Mouse (Mus musculus) activated CD4-positive, CD25-positive, alpha-beta regulatory T cell, adult 4 months (primary cell): Measurements from ENCODE around the gene Crybg3. TPM values are rescaled to one million over a fixed set of nuclear protein-coding genes. Genes with fewer than 3 reads are reported as not detected.
A peak's percentile ranks its signal among the peaks of the same experiment; 100 is the strongest.

Experiments used
- ATAC-seq: one replicate; pipeline ENCODE4 v1.8.0; 2017
- polyA plus RNA-seq, 2 experiments: library from polyadenylated mRNA; unstranded; fragments of 100-300 nt; shearing (Covaris generic); gene quantifications; one replicate each; pipeline ENCODE4 v1.2.1; 2017

Gene Crybg3
- polyA plus RNA-seq, 2 experiments from 2014 or later, result 11.6 to 11.7 TPM

- no peak for ATAC-seq
Observed at GRCm38 (mm10) chr16:59529570-59529969, 71.2 kb downstream of the Crybg3 start.

DNA sequence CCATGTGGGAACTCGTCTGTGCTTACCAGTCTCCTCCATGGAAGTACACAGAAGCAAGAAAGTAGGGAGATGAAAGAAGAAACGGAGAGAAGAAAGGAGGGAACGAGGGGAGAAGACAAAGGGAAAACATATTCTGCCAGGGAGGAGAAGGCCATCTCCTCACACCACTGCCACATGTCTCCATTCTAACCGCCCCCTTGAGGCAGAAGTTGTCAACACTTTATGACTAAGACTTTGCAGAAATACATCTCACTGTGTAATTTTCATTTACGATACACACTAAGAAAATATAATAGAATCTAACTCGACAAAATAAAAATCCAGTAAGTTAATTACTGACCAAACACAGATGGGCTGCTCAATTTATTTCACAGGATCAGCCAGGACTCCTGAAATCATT lies 73.8 kb downstream of the Crybg3 start:
- no peak for ATAC-seq

DNA sequence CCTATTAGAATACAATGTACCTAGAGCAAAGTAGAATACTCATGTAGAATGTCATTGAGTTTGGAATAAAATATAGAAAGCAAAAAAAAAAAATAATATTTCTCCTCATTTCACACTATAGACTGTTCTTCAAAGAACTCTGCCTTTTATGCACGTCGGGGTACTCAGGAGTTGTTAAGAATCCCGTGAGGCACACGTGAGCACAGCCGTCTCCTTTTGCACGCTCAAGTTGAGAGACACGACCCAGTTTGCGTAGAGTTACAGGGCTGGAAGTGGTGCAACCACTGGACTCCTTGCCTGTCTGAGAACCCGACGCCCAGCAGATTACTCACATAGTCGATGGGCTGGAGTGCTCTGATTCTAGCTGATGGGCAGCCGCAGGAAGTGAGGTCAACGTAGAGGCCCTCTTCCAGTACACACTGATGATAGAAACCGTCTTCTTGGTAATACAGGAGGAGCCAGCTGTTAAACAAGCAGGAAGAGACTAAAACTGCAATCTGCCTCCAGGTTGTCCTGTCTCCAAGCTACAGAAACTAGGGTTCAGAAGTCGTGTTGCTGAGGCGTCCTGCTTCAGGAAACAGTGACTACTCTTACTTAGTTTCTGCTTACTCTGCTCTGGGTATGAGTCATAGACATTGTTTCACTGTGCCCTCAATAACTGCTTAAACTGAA lies 78.9 kb downstream of the Crybg3 start:
- peak; percentile 51 for ATAC-seq

- ATAC-seq, result peak; percentile 92
Observed at GRCm38 (mm10) chr16:59517447-59518219, 83.1 kb downstream of the Crybg3 start.

- no peak for ATAC-seq
Observed at GRCm38 (mm10) chr16:59516965-59517364, 83.8 kb downstream of the Crybg3 start.

DNA sequence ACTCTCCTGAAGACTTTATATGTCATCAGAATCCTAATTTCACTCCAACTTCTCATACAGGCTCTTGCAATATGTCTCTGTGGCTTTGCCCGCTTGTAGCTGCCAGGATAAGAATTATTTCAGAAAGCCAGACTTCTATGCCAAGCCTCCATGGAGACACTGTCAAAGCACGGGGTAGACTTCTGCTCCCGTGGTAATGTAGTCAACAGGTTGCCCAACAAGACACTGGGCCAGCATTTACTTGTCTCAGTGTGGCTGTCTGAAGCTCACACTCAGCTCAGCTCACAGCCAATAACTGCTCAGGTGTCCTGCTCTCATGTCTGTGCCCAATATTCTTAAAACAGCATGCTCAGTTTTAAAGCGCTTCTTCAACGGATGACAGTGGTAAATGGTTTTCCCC lies 85.6 kb downstream of the Crybg3 start:
- no peak for ATAC-seq

DNA sequence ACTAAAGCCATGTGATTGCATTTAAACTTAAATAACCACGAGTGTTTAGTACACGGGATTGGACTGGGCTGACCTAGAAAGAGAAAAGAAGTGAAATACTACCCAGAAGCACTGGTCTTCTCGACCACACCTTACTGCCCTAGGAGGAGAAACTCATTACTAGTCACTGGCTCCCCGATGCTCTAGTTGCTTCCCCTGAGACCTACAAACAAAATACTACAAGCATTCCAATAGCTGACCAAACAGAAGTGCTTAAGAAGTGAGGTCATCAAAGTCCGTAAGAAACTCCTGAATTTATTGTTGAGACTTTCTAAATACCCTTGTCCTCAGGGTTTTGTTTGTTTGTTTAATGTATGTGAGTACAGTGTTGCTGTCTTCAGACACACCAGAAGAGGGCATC lies 90.9 kb downstream of the Crybg3 start:
- ATAC-seq, result no peak

- ATAC-seq, result no peak
Observed at GRCm38 (mm10) chr16:59499180-59499579, 101.6 kb downstream of the Crybg3 start.

GRCm38 (mm10) chr16:59497947-59498346 lies 102.8 kb downstream of the Crybg3 start:
- ATAC-seq, result no peak

- no peak for ATAC-seq
Observed at GRCm38 (mm10) chr16:59493199-59493598, 107.6 kb downstream of the Crybg3 start.

DNA sequence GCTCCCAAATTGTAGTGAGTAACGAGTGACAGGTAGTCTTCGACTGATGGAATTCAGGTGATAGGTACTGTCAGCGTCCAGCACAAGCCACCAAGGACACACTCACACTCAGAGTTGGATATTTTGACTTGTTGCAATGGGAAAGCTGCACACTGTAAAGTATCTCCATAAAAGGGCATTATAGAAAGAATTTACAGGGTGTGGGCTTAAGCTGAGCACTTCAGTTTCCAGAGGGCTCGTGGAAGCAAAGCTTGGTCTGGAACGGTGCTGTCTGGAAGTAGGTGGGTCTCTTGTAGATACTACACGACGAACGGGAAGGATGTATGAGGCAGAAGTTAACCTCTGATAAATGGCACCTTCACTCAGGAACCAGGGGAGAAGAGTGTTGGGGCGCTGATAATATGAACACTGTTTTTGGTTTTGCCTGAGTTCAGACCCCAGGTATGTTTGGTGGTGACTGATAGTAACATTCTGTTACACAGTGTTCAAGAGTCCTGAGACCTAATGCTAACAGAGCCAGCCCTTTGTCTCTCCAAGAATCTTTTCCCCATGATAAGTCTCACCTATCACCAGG lies 112.7 kb downstream of the Crybg3 start:
- ATAC-seq, result no peak

GRCm38 (mm10) chr16:59487239-59487638 lies 113.5 kb downstream of the Crybg3 start:
- no peak for ATAC-seq

DNA sequence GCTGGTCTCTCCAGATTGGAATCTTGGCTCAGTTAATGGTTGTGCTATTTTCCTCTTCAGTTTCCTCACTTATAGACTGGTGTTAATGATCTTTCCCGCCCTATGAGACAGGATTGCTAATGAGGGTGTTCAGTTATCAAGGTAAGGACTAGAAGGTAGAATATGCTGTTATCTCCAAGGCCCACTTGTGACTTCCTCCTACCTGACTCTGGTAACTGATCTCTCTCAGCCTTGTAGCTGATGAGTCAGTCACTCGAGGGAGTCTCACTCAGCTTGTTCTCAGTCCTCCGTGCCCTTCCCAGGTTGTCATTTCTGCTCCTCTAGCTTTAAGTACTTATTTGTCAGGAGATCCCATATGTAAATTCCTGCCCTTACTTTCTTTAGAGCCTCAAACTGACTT lies 122.8 kb downstream of the Crybg3 start:
- ATAC-seq, result no peak

DNA sequence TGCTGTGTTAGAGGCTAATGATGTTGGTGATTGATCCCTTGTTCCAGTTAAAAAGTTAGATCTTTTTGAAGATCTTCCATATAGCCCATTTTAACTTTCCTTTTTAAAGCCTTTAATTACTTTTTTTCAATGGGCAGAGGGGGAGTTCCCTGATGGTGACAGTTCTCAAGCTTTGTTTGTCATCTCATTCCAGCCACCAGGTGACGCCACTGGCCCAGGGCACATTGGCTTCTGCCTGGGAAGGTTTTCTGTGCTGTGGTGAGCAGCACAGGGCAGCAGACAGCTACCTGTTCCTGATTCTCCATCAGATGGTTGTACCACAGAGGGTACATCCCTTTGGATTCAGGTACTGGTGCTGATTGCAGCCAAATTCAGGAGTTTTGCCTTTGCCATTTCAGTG lies 126.0 kb downstream of the Crybg3 start:
- peak; percentile 50 for ATAC-seq

DNA sequence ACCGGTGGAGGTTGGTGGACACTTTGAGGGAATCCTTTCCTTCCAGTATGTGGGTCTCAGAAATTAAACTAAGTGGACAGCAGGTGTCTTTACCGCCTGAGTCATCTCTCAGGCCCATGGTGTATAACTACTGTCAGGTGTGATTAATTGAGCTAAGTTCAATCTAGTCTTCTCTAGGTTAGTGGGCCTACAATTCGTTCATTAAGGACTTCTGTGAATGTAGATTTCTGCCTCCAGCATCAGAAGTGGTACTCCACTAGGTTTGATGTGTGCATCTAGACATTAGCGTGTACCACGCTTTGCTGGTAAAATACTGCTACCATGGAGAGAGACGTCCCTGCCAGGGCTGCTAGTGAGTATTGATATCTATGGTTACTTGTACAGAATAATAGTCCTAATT lies 128.2 kb downstream of the Crybg3 start:
- ATAC-seq, result no peak

DNA sequence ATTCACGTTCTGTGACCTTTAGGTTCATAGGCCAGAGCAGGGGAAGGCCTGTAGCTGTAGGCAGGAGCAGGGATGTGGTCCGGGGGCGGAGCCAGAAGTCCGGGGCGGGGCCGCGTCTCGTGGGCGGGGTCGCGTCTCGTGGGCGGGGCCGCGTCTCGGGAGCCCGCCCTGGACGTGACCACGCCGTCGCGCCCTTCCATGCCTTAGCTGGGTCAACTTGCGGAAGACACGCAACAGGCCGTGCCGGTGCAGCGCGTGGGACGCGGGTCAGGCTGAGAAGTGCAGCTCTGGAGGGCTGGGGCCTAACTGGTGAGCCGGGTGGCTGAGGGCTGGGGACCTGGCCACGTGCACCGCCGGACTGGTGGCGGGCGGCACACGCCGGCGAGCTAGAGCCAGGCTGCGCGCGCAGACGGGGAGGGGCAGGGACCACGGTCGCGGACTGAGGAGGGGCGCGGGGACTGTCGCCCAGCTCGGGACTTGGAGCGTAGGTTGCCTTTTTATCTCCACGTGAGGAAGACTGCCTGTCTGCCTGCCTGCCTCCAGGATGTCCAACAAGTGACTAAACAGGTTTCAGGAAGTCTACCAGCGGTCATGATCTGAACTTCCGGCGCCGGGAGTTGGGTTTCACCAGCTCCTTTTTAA lies 129.0 kb downstream of the Crybg3 start, which contains the start of gene Riox2:
Gene Riox2, plus strand, starts transcription at position 139 of the 642 bp plus-strand sequence.
- ATAC-seq, result peak; percentile 56

GRCm38 (mm10) chr16:59469846-59470245 lies 130.9 kb downstream of the Crybg3 start:
- ATAC-seq, result peak; percentile 51

DNA sequence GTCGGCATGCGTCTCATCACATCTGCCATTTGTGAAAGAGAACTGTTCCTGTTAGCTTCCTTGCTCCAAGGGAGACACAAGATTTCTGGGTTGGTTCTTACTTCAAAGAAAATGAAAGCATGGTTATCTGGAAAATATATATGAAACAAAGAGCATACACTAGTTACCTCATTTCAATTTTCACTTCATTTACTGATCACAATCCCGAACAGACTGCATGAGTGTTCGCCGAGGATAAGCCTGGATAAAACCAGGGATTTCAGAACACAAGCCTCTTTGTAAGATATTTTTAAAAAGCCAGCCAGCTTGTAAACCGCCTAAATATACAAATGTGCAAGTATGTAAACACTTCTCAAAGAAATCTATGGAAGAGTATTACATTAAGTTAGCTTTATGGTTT lies 136.8 kb downstream of the Crybg3 start:
- no peak for ATAC-seq

DNA sequence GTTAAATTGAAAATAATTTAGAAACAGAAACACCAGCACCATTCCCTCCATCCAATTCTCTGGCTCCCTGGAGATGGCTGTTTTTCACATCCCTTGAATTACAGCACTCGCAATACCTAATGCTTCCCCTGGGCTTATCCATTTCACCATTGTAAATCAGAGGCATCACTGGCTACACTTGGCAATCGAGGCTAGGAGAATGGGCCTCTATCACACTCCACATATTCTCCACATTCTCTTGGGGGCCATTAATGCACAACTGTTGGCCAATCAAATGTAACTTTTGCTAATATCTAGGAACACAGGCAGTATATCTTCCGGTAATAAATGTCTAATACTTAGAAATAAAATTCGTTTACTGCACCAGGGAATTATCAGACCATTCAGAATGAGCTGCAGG lies 137.2 kb downstream of the Crybg3 start:
- ATAC-seq, result no peak

DNA sequence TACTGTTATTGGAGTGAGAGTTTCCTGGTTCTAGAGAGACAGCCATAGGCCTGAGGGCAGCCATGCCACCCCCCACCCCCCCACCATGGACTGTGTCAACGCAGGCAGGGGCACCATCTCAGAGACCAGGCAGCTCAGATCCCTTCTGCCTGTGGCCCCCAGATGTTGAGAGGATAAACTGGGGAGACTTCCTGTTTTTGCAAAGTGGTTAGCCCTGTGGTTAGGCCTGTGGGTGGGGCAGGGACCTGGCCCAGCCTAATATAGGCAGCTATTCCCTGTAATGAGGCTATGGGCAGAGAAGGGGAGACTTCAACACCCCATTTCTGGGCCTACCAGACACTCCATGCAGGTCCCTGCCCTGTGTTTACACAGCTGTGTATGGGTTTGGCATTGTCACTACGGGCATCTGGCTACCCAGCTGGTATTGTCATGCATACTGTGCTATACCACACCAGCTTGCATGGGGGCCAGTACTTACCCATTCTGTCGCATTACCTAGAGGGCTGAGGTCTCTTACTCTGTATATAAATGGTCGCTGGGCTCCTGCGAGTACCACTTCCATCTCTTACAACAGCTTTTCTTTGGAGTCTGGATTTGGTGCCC lies 141.4 kb downstream of the Crybg3 start:
- ATAC-seq, result peak; percentile 90

DNA sequence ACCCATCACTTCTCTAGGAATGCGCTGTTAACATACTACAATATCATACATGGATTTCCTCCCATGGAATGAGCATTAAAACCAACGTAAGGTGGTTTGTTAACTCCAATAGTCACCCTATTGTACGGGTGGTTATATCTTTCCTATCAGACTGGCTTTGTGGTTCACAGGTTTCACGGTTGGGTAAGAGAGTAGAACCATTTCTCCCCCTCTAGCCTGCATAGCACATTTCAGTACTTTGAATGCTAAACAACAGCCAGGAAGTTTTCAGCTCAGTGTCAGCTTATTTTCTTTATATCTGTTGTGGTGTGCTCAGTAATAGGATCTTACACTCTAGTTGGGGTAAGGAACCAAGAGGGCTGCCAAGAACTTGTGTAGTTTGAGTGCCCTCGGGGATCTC lies 149.0 kb downstream of the Crybg3 start:
- no peak for ATAC-seq

GRCm38 (mm10) chr16:59449092-59449491 lies 151.7 kb downstream of the Crybg3 start:
- ATAC-seq, result peak; percentile 43

DNA sequence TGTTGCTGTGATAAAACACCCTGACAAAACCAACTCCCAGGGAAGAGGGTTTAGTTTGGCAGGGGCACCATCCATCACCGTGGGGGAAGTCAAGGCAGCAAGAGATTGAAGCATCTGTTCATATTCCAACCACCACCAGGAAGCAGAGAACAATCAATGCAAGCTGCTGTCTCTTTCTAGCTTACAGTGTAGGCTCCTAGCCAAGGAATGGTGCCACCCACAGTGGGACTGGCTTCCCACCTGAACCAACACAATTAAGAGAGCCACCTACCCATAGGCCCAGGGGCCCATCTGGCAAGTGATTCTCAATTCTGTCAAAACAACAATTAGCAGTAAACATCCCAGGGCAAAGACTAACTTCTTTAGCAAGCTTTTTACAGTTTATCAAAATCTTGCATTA lies 152.6 kb downstream of the Crybg3 start:
- ATAC-seq, result no peak
